Mouse (Mus musculus): Measurements from ENCODE around the gene Six3. TPM values are rescaled to one million over a fixed set of nuclear protein-coding genes. Genes with fewer than 3 reads are reported as not detected.

Six3 gene
- polyA plus RNA-seq, 1 experiment from 2014 or later = not detected

DNA sequence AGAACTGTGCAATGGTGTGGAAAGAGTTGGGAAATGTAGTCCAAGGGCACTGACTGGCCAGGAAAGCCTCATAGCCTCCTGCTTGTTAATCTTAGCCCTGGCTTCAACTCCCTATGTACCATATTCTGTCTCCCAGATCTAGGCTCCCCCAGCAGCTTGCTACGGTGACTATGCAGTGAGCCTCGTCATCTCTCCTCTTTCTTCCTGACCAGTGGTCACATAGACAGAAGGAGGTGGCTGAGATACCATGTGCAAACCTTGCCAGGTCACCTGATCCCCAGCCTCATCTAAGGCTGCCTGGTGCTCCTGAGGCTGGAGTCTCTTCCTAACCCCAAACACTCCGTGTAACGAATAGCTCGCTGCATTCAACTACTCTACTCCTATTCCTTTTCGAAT lies 6.7 kb downstream of the Six3 start:
- H3K36me3 ChIP-seq (ENCODE audit: control insufficient read depth, insufficient read depth) = no peaks in the 10 kb centered on the region
- peaks cover 96% of the 10 kb centered on the region for H3K27me3 ChIP-seq (replicated peaks; ENCODE audit: control insufficient read depth, insufficient read depth, low read length)
- 3% methylated on average over 6 of the region's 6 CpGs for WGBS
- no peak overlapping the region for H3K9ac ChIP-seq (ENCODE audit: low read depth, low read length)
- H3K9me3 ChIP-seq (ENCODE audit: control insufficient read depth) = no peaks in the 10 kb centered on the region
- no peaks in the 10 kb centered on the region for H3K4me1 ChIP-seq (replicated peaks; ENCODE audit: control insufficient read depth, insufficient read depth, low read length)
- TF ChIP-seq CTCF (IDR thresholded peaks at IDR 0.05; ENCODE audit: low read depth) = no peak
- no peak for ATAC-seq
- H3K27ac ChIP-seq (ENCODE audit: low read depth, low read length) = no peak overlapping the region
- no peak overlapping the region for H3K4me3 ChIP-seq (ENCODE audit: low read depth, low read length)
- H3K4me2 ChIP-seq (replicated peaks; ENCODE audit: low read depth) = no peak overlapping the region

DNA sequence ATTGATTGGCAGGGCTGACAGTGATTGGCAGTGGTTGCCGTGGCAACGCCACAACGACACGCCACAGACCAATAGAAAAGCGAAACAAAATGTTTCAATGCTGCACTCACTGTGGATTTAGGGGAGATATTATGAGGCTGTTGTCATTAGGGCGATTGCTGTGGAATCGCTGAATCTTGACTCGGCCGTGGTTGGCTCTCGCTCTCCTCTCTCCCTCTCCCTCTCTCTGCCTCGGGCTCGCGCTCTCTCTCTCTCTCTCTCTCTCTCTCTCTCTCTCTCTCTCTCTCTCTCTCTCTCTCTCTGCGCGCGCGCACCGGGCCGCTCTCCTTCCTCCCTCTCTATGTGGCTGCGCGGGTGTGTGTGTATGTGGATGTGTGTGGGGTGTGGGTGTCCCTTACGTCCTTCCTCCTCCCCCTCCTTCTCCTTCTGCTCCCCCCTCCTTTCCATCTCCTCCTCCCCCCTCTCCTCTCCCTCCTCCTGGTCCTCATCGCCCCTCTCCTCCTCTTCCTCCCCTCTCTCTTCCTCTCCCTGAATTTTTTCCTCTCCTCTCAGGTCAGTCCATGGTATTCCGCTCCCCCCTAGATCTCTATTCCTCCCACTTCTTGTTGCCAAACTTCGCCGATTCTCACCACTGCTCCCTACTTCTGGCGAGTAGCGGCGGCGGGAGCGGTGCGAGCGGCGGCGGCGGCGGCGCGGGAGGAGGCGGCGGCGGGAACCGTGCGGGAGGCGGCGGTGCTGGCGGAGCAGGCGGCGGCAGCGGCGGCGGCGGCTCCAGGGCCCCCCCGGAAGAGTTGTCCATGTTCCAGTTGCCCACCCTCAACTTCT lies 7.5 kb downstream of the Six3 start:
- no peaks in the 10 kb centered on the region for H3K9me3 ChIP-seq (ENCODE audit: control insufficient read depth)
- no peak for ATAC-seq
- no peaks in the 10 kb centered on the region for H3K36me3 ChIP-seq (ENCODE audit: control insufficient read depth, insufficient read depth)
- peaks cover 96% of the 10 kb centered on the region for H3K27me3 ChIP-seq (replicated peaks; ENCODE audit: control insufficient read depth, insufficient read depth, low read length)
- H3K4me1 ChIP-seq (replicated peaks; ENCODE audit: control insufficient read depth, insufficient read depth, low read length) = no peaks in the 10 kb centered on the region
- WGBS = under 1% methylated on average over 54 of the region's 54 CpGs
- no peak overlapping the region for H3K27ac ChIP-seq (ENCODE audit: low read depth, low read length)
- no peak overlapping the region for H3K9ac ChIP-seq (ENCODE audit: low read depth, low read length)
- H3K4me2 ChIP-seq (replicated peaks; ENCODE audit: low read depth) = peak overlapping the region; percentile 51
- peak overlapping the region; percentile 27 for H3K4me3 ChIP-seq (ENCODE audit: low read depth, low read length)
- TF ChIP-seq CTCF (IDR thresholded peaks at IDR 0.05; ENCODE audit: low read depth) = no peak

DNA sequence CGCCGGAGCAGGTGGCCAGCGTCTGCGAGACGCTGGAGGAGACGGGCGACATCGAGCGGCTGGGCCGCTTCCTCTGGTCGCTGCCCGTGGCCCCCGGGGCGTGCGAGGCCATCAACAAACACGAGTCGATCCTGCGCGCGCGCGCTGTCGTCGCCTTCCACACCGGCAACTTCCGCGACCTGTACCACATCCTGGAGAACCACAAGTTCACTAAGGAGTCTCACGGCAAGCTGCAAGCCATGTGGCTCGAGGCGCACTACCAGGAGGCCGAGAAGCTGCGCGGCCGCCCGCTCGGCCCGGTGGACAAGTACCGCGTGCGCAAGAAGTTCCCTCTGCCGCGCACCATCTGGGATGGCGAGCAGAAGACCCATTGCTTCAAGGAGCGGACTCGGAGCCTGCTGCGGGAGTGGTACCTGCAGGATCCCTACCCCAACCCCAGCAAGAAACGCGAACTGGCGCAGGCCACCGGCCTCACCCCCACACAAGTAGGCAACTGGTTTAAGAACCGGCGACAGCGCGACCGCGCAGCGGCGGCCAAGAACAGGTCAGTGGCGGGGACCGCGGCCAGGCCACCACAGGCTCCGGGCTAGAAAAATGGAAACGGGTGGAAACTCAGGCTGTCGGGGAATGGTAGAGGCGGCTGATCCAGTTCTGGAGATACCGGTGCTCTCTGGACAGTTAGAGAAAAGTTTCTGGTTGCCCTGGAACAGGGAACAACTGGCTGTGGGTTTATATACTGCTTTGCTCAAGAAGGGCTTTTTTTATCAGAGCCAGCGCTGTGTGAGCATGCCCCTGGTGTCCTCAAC lies 8.3 kb downstream of the Six3 start:
- H3K9me3 ChIP-seq (ENCODE audit: control insufficient read depth) = no peaks in the 10 kb centered on the region
- no peaks in the 10 kb centered on the region for H3K4me1 ChIP-seq (replicated peaks; ENCODE audit: control insufficient read depth, insufficient read depth, low read length)
- H3K27me3 ChIP-seq (replicated peaks; ENCODE audit: control insufficient read depth, insufficient read depth, low read length) = peaks cover 96% of the 10 kb centered on the region
- H3K27ac ChIP-seq (ENCODE audit: low read depth, low read length) = no peak overlapping the region
- ATAC-seq = no peak
- no peaks in the 10 kb centered on the region for H3K36me3 ChIP-seq (ENCODE audit: control insufficient read depth, insufficient read depth)
- no peak for TF ChIP-seq CTCF (IDR thresholded peaks at IDR 0.05; ENCODE audit: low read depth)
- H3K9ac ChIP-seq (ENCODE audit: low read depth, low read length) = no peak overlapping the region
- peak overlapping the region; percentile 51 for H3K4me2 ChIP-seq (replicated peaks; ENCODE audit: low read depth)
- peak overlapping the region; percentile 27 for H3K4me3 ChIP-seq (ENCODE audit: low read depth, low read length)
- 1% methylated on average over 67 of the region's 67 CpGs for WGBS

DNA sequence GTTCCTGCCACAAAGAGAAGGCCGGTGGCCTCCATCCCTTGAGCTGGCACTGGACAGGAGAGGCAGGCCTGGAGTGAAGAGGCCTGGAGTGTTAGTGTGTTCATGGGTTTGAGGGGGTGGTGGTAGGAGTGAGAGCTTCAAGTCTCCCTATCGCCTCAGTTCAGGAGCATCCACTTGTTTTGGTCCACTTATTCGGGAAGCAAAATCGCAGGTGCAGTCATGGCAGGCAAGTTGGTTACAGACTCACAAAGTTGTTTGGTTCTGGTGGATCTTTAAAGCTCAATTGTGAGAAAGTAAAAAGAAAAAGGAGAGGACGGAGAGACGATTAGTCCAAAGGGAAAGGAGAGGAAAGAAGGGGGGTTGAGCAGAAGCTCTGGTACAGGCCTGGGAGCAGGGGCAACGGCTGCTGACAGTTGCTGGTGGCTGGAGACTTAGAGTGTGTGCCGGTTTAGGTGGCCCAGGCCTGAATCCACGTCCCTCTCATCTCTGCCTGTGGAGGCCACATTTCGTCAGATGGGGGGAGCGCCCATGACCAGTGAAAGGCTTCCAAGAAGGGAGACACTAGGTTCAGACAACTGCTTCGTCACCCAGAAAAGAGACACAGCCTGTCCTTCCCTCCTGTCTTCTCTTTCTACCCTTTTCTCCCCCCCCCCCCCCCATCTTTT lies 9.2 kb downstream of the Six3 start:
- 8% methylated on average over 11 of the region's 12 CpGs for WGBS
- no peak overlapping the region for H3K4me2 ChIP-seq (replicated peaks; ENCODE audit: low read depth)
- H3K4me3 ChIP-seq (ENCODE audit: low read depth, low read length) = no peak overlapping the region
- H3K27ac ChIP-seq (ENCODE audit: low read depth, low read length) = no peak overlapping the region
- H3K9me3 ChIP-seq (ENCODE audit: control insufficient read depth) = no peaks in the 10 kb centered on the region
- no peak for ATAC-seq
- no peak overlapping the region for H3K9ac ChIP-seq (ENCODE audit: low read depth, low read length)
- no peaks in the 10 kb centered on the region for H3K4me1 ChIP-seq (replicated peaks; ENCODE audit: control insufficient read depth, insufficient read depth, low read length)
- no peaks in the 10 kb centered on the region for H3K36me3 ChIP-seq (ENCODE audit: control insufficient read depth, insufficient read depth)
- TF ChIP-seq CTCF (IDR thresholded peaks at IDR 0.05; ENCODE audit: low read depth) = no peak
- H3K27me3 ChIP-seq (replicated peaks; ENCODE audit: control insufficient read depth, insufficient read depth, low read length) = peaks cover 96% of the 10 kb centered on the region

DNA sequence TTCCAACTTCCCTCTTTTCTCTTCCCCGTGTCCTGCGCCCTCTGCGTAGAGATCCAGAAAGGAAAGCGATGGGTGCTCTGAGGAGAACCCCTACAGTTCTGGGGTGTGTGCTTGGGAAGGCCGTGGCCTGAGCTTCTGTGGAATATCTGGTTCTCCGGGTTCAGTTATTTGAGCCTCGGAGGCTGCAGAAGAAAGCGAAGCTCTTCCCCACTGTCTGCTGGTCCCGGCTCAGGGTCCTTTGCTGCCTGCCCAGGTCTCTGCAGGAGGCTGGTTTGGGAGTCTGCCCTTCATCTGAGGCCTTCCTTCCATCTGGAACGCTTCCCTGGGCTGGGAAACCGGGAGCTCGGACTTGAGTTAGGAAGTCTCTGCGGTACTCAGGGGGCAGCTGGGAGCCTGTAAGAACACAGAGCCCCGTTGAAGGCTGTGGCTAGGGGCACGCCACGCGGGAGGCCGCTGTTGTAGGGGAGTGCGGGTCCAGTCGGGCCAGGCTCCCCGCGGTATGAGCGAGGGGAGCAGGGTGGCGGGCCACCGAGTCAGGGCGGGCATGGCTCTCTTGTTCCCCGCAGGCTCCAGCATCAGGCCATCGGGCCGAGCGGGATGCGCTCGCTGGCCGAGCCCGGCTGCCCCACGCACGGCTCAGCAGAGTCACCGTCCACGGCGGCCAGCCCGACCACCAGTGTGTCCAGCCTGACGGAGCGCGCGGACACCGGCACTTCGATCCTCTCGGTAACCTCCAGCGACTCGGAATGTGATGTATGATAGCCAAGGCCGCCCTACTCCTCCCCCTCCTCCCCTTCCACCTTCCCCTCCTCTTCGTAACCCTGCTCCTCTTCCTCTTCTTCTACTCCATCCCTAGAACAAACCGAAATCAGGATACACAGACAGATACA lies 10.0 kb downstream of the Six3 start:
- no peak overlapping the region for H3K4me2 ChIP-seq (replicated peaks; ENCODE audit: low read depth)

More for the DNA sequence above, 10.0 kb downstream of the Six3 start:
- H3K36me3 ChIP-seq (ENCODE audit: control insufficient read depth, insufficient read depth) = no peaks in the 10 kb centered on the region
- no peaks in the 10 kb centered on the region for H3K9me3 ChIP-seq (ENCODE audit: control insufficient read depth)
- peaks cover 96% of the 10 kb centered on the region for H3K27me3 ChIP-seq (replicated peaks; ENCODE audit: control insufficient read depth, insufficient read depth, low read length)
- H3K4me3 ChIP-seq (ENCODE audit: low read depth, low read length) = no peak overlapping the region
- no peak for ATAC-seq
- no peak for TF ChIP-seq CTCF (IDR thresholded peaks at IDR 0.05; ENCODE audit: low read depth)
- 1% methylated on average over 41 of the region's 52 CpGs for WGBS
- H3K9ac ChIP-seq (ENCODE audit: low read depth, low read length) = no peak overlapping the region
- no peaks in the 10 kb centered on the region for H3K4me1 ChIP-seq (replicated peaks; ENCODE audit: control insufficient read depth, insufficient read depth, low read length)
- H3K27ac ChIP-seq (ENCODE audit: low read depth, low read length) = no peak overlapping the region
